Mouse (Mus musculus) bone marrow, adult 2 months (tissue): ENCODE data around the gene Ccdc115. TPM values are rescaled to one million over a fixed set of nuclear protein-coding genes. Genes with fewer than 3 reads are reported as not detected.

Source experiments
- H3K27ac ChIP-seq: fragments of 200-500 bp; 2 replicates; pipeline ENCODE4 v1.5.1; 2012; ENCODE audit warnings: low read depth, mild to moderate bottlenecking, control low read depth, inconsistent platforms, low read length; ENCODE audit not compliant: control insufficient read depth, poor library complexity, insufficient read depth
- H3K4me1 ChIP-seq: fragments of 200-500 bp; 2 replicates; pipeline ENCODE4 v1.6.1; 2011; ENCODE audit warnings: low read length; ENCODE audit not compliant: control insufficient read depth, insufficient read depth
- H3K4me3 ChIP-seq: fragments of 200-500 bp; replicated peaks from 2 replicates; pipeline ENCODE3; 2011; ENCODE audit warnings: mild to moderate bottlenecking, low read depth, low read length, control low read depth; ENCODE audit not compliant: control insufficient read depth
- CTCF ChIP-seq: fragments of 200-500 bp; IDR thresholded peaks from 2 replicates; pipeline ENCODE4 v1.5.1; 2011; ENCODE audit warnings: low read length, control low read depth; ENCODE audit not compliant: control insufficient read depth, insufficient read depth
- POLR2A ChIP-seq: fragments of 200-500 bp; IDR thresholded peaks from 2 replicates; pipeline ENCODE4 v1.6.1; 2011; ENCODE audit warnings: low read depth, mild to moderate bottlenecking, control low read depth, low read length, borderline replicate concordance; ENCODE audit not compliant: control insufficient read depth
- WGBS: fragments of 180-500 bp; shearing (Covaris S2); methylation state at CpG from one replicate; pipeline ENCODE4 v1.1.7; 2018; 5-methylcytosine and 5-hydroxymethylcytosine counted together
- polyA plus RNA-seq: library from polyadenylated mRNA; stranded (reverse); fragments of >200 nt; gene quantifications from 2 replicates; pipeline ENCODE4 v1.2.4, GENCODE M21; 2011; ENCODE audit warnings: low replicate concordance; ENCODE audit not compliant: missing spikeins, insufficient read depth, insufficient read length

Ccdc115 gene
- 11.3 and 19.3 TPM in 2 replicates for polyA plus RNA-seq

- Histone ChIP-seq H3K4me3 (peak within 1 kb of the TSS; percentile 84), H3K4me1 (no peaks in the 10 kb centered on the region), H3K27ac (peak within 1 kb of the TSS; percentile 43)
- under 1% methylated on average over 48 of the region's 48 CpGs for WGBS
- TF ChIP-seq POLR2A: peak; percentile 89; the same call in 1 of the 2 replicates
- no peak for TF ChIP-seq CTCF
These were observed at the start of gene Ccdc115, which contains the start of gene Imp4 for GRCm38 (mm10) chr1:34439215-34439960. TSS of gene Ccdc115 (minus strand) at chr1:34439672. TSS of gene Imp4 (plus strand) at chr1:34439851.

DNA sequence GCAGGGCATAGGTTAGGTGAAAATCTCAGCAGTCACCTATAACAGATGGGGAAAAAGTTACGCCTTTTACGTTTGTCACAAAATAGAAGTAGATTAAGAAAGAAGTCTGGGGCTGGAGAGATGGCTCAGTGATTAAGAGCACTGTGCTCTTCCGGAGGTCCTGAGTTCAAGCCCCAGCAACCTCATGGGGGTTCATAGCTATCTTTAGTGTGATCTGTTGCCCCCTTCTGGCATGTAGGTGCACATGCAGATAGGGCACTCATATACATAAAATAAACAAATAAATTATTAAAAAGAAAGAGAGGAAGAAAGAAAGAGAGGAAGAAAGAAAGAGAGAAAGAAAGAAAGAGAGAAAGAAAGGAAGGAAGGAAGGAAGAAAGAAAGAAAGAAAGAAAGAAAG lies 47.9 kb upstream of the Ccdc115 start:
- H3K27ac ChIP-seq: no peak overlapping the region
- WGBS: 85% methylated on average over 3 of the region's 3 CpGs
- H3K4me3 ChIP-seq: no peak overlapping the region
- no peaks in the 10 kb centered on the region; the same call in 1 of the 2 replicates for H3K4me1 ChIP-seq
- TF ChIP-seq POLR2A (no peak), CTCF (no peak; the same call in 1 of the 2 replicates)

- peak overlapping the region; percentile 77 for H3K27ac ChIP-seq
- 2% methylated on average over 25 of the region's 25 CpGs for WGBS
These were observed 46.2 kb upstream of the Ccdc115 start for GRCm38 (mm10) chr1:34485461-34486188.

DNA sequence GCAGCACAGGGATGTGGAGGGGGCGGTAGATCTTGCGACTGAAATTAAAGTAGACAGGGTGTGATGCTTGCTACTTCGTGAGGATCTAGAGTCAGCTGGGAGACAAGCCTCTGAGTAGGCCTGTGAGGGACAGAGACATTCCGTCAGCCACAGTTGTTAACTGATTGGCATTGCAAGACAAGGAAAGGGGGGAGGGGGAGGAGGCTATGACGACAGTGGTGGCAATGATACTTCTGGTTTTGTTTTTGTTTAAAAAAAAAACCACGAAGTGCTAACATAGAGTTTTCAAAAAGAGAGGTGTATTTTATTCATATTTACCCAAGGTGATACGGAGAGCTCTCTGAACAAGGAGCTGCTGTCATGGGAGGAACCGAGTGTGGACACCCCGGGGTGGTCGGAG lies 45.0 kb upstream of the Ccdc115 start:
- Histone ChIP-seq H3K27ac (0 out of 2 replicates have a peak overlapping the region, but pooled peaks have one; percentile 28), H3K4me1 (peaks cover 3% of the 10 kb centered on the region; the same call in 1 of the 2 replicates), H3K4me3 (peak overlapping the region; percentile 43)
- 26% methylated on average over 10 of the region's 10 CpGs for WGBS
- TF ChIP-seq CTCF (no peak), POLR2A (no peak)

More at GRCm38 (mm10) chr1:34485461-34486188, 46.2 kb upstream of the Ccdc115 start:
- H3K4me1 ChIP-seq: no peaks in the 10 kb centered on the region; the same call in 1 of the 2 replicates
- peak overlapping the region; percentile 58 for H3K4me3 ChIP-seq
- peak; percentile 82 for TF ChIP-seq CTCF
- TF ChIP-seq POLR2A: 0 out of 2 replicates have a peak, but pooled peaks have one; percentile 12

DNA sequence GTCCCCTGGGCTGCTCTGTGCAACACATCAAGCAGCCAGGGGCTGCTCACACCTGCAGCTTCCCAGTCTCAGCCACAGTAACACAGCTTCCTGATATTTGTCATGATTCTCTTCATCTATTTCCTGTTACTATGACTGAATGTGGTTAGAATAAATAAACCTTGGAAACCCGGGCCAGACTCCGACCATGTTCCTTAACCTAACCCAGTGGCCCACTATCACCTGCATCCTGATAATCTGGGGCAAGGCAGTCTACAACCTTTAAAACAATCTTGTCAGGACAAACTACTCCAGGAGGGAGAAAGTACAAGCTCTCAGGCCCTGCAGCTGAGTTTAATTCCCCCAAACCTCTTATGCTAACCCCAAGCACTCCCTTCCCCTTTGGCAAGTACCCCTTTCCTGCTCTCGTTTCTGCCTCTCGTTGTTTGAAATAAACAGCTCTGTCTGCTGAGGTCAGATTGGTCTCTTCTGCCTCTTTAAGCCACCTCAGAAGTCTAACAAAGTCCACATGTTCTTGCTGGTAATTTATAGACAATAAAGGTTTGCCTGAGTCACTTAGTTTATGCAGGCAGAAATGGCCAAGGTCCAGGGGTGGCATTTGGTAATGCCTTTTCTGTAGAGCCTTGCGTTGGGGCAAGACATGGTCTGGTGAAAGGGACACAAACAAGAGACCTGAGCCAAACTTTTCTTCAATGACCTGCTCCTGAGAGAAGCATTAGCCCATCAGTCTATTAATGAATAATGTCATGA lies 42.6 kb upstream of the Ccdc115 start:
- WGBS: 9% methylated on average over 5 of the region's 5 CpGs
- Histone ChIP-seq H3K27ac (no peak overlapping the region), H3K4me1 (peaks cover 5% of the 10 kb centered on the region; the same call in 1 of the 2 replicates), H3K4me3 (no peak overlapping the region)
- no peak for TF ChIP-seq POLR2A
- no peak for TF ChIP-seq CTCF

DNA sequence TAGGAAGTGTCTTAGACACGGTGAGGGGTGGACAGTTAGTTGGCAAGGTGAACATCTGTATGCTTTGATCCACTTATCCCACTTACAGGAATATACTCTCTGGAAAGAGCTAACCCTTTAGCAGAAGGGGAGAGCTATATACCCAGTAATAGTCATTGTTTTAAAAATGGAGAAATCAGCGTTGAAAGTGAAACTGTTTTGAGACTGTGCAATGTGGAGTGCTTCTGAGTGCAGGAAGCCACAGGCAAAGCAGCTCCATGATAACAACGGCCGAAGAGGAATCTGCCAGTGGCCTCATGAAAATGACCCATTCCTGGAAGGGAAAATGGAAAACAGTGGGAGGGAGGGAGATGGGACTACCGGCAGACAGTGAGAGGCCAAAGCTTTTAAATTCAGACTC lies 41.3 kb upstream of the Ccdc115 start:
- peaks cover 5% of the 10 kb centered on the region; the same call in 1 of the 2 replicates for H3K4me1 ChIP-seq
- 10% methylated on average over 5 of the region's 5 CpGs for WGBS
- peak overlapping the region; percentile 31 for H3K27ac ChIP-seq
- no peak overlapping the region for H3K4me3 ChIP-seq
- TF ChIP-seq POLR2A: no peak
- TF ChIP-seq CTCF: no peak

GRCm38 (mm10) chr1:34478891-34479655 lies 39.6 kb upstream of the Ccdc115 start:
- 7% methylated on average over 11 of the region's 11 CpGs for WGBS

More at GRCm38 (mm10) chr1:34478891-34479655, 39.6 kb upstream of the Ccdc115 start:
- no peak for TF ChIP-seq CTCF
- no peak for TF ChIP-seq POLR2A
- H3K27ac ChIP-seq: peak overlapping the region; percentile 44
- H3K4me3 ChIP-seq: no peak overlapping the region
- peaks cover 5% of the 10 kb centered on the region; the same call in 1 of the 2 replicates for H3K4me1 ChIP-seq
